Mouse (Mus musculus) G1E (cell line): Measurements from ENCODE around the gene Olfr1512. TPM values are rescaled to one million over a fixed set of nuclear protein-coding genes. Genes with fewer than 3 reads are reported as not detected.
"Not testable (repeated sequence)": the region's sequence is repeated elsewhere in the genome, so short reads cannot be mapped to it uniquely, and the experiment has no call there.

Experiments used
- ATAC-seq: 2 replicates; pipeline ENCODE4 v1.8.0; 2016; ENCODE audit warnings: mild to moderate bottlenecking; ENCODE audit not compliant: insufficient number of reproducible peaks, poor library complexity, low FRiP score, severe bottlenecking; ENCODE audit errors: extremely low read depth
- DNase-seq: peaks from one replicate; pipeline ENCODE4 v3.0.0; 2012; ENCODE audit warnings: low spot score
- H3K27me3 ChIP-seq: 2 replicates; pipeline ENCODE4 v1.6.1; 2012; ENCODE audit warnings: mild to moderate bottlenecking, low read length, inconsistent platforms; ENCODE audit not compliant: insufficient read depth
- H3K36me3 ChIP-seq: replicated peaks from 2 replicates; pipeline ENCODE3; 2012; ENCODE audit warnings: mild to moderate bottlenecking, inconsistent platforms
- H3K4me1 ChIP-seq: 2 replicates; pipeline ENCODE4 v1.6.1; 2012; ENCODE audit warnings: low read depth, low read length, inconsistent platforms, mixed read lengths; ENCODE audit not compliant: insufficient read depth
- H3K4me3 ChIP-seq: 2 replicates; pipeline ENCODE4 v1.5.1; 2012; ENCODE audit warnings: low read depth, mild to moderate bottlenecking, inconsistent platforms, low read length, moderate library complexity, mixed read lengths
- H3K9me3 ChIP-seq: replicated peaks from 2 replicates; pipeline ENCODE4 v1.6.1; 2012; ENCODE audit warnings: inconsistent platforms
- CTCF ChIP-seq: IDR thresholded peaks from 2 replicates; pipeline ENCODE4 v1.5.1; 2012; ENCODE audit warnings: low read depth, low read length, inconsistent platforms, mixed read lengths
- GATA1 ChIP-seq: IDR thresholded peaks from 2 replicates; pipeline ENCODE4 v1.6.1; 2012; ENCODE audit warnings: borderline replicate concordance, low read length, inconsistent platforms, mixed read lengths
- GATA2 ChIP-seq: IDR thresholded peaks from 2 replicates; pipeline ENCODE4 v1.6.1; 2012; ENCODE audit warnings: low read depth, low read length, inconsistent platforms, borderline replicate concordance
- POLR2AphosphoS5 ChIP-seq: IDR thresholded peaks from 2 replicates; pipeline ENCODE4 v1.6.1; 2012; ENCODE audit warnings: low read depth, low read length, inconsistent platforms; ENCODE audit not compliant: insufficient replicate concordance
- TAL1 ChIP-seq: conservative IDR thresholded peaks from 2 replicates; pipeline ENCODE4 v1.6.1; 2012; ENCODE audit warnings: low read depth, low read length, inconsistent platforms, mixed read lengths
- polyA plus RNA-seq: library from polyadenylated mRNA; stranded (reverse); fragments of >175 nt; gene quantifications from 2 replicates; pipeline ENCODE4 v1.2.3, GENCODE M21; 2012
- total RNA-seq, 2 experiments: library from RNA; stranded (forward) in 1 of 2; stranded (reverse) in 1 of 2; fragments of 200-1000 nt in 1 of 2; fragments of >200 nt in 1 of 2; fragmentation: Nextera tagmentation in 1 of 2; gene quantifications; 2 replicates each; pipeline ENCODE4 v1.2.3; 2014 to 2017

The Olfr1512 gene
- total RNA-seq (2014; fragmentation: Nextera tagmentation), result not detected in 2 replicates
- total RNA-seq (2017), result 0.22 TPM in 1 of 2 replicates, not detected in the other
- not detected in 2 replicates for polyA plus RNA-seq

GRCm38 (mm10) chr14:52379068-52379467 is at the start of gene Olfr1512:
Olfr1512 (minus strand) TSS chr14:52379168.
- no peaks in the 10 kb centered on the region for H3K27me3 ChIP-seq
- DNase-seq (no peak), ATAC-seq (no peak)
- no peaks in the 10 kb centered on the region for H3K9me3 ChIP-seq
- H3K36me3 ChIP-seq, result no peaks in the 10 kb centered on the region
- H3K4me3 ChIP-seq, result no peak within 1 kb of the TSS
- H3K4me1 ChIP-seq, result no peaks in the 10 kb centered on the region
- TF ChIP-seq GATA1, result no peak
- TF ChIP-seq CTCF, result no peak
- no peak for TF ChIP-seq TAL1
- TF ChIP-seq POLR2AphosphoS5, result no peak
- no peak for TF ChIP-seq GATA2

DNA sequence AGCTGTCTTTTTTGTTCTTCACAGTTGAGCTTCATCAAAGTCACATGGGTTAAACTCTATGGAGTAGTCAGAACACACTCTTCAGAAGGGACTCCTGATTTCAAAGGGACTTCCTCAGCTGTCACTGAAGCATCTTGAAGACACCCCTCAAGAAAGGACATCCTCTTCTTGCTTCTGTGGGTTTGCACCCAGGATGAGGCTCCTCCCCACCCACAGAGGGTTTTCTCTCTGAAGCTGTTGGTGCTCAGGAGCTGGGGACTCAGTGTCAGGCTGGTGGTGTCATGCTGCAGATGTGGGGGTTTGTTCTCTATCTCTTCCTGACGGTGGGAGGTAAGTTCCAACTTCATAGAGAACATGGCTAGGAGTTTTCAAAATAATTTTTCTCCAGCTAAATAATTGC is 48.7 kb upstream of the Olfr1512 start:
- DNase-seq (no peak), ATAC-seq (no peak)

GRCm38 (mm10) chr14:52414273-52414672 is 35.3 kb upstream of the Olfr1512 start, which contains the start of gene Olfr1510:
Olfr1510 (minus strand) TSS chr14:52414373.
- no peaks in the 10 kb centered on the region for H3K4me1 ChIP-seq
- H3K27me3 ChIP-seq, result no peaks in the 10 kb centered on the region
- TF ChIP-seq GATA1 (no peak), CTCF (no peak), GATA2 (no peak), POLR2AphosphoS5 (no peak), TAL1 (no peak)
- H3K4me3 ChIP-seq, result no peak within 1 kb of the TSS
- H3K9me3 ChIP-seq, result no peaks in the 10 kb centered on the region
- no peaks in the 10 kb centered on the region for H3K36me3 ChIP-seq
- DNase-seq (no peak), ATAC-seq (no peak)

More for the DNA sequence above, 48.7 kb upstream of the Olfr1512 start:
- Histone ChIP-seq H3K27me3 (peaks cover 2% of the 10 kb centered on the region; the same call in 1 of the 2 replicates), H3K9me3 (no peaks in the 10 kb centered on the region), H3K36me3 (no peaks in the 10 kb centered on the region), H3K4me3 (no peak overlapping the region), H3K4me1 (no peaks in the 10 kb centered on the region)
- TF ChIP-seq GATA1 (no peak), GATA2 (no peak), POLR2AphosphoS5 (no peak), CTCF (no peak), TAL1 (no peak)

DNA sequence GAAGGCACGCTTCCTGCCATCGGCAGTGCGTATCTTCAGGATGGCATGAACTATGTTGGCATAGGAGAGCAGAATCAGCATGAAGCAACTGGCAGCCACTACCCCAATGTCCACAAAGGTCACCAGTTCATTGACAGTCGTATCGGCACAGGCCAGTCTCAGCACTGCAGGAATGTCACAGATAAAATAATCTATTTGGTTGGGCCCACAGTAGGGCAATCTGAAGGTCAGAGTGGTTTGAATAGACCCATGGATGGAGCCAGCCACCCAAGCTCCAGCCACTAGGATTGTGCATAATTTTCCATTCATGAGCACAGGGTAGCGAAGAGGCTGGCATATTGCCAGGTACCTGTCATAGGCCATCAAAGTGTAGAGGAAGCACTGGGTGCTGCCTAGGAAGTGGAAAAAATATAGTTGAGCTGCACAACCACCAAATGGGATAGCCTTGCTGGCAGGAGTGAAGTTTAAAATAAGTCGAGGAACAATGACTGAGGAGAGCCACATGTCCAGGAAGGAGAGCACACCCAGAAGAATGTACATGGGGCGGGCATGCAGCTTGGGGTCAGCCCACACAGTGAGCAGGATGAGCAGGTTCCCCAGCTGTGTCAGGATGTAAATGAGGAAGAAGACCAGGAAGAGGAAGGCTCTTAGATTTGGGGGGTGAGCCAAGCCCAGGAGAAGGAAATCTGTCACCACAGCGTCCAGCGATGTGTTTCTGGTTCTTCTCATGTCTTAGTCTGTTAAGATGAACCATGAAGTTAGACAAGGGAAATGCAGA is 31.4 kb upstream of the Olfr1512 start:
- not testable (repeated sequence) for H3K4me3 ChIP-seq, ATAC-seq, H3K27me3 ChIP-seq, H3K9me3 ChIP-seq, H3K36me3 ChIP-seq, H3K4me1 ChIP-seq, DNase-seq

GRCm38 (mm10) chr14:52397279-52397678 is 18.3 kb upstream of the Olfr1512 start, which contains the start of gene Olfr1511:
Olfr1511 (minus strand) TSS chr14:52397379.
- Histone ChIP-seq H3K4me3 (no peak within 1 kb of the TSS), H3K36me3 (no peaks in the 10 kb centered on the region), H3K9me3 (no peaks in the 10 kb centered on the region), H3K4me1 (no peaks in the 10 kb centered on the region), H3K27me3 (peaks cover 3% of the 10 kb centered on the region; the same call in 1 of the 2 replicates)
- TF ChIP-seq GATA2 (no peak), GATA1 (no peak), CTCF (no peak), POLR2AphosphoS5 (no peak), TAL1 (no peak)
- no peak for DNase-seq
- ATAC-seq, result no peak

DNA sequence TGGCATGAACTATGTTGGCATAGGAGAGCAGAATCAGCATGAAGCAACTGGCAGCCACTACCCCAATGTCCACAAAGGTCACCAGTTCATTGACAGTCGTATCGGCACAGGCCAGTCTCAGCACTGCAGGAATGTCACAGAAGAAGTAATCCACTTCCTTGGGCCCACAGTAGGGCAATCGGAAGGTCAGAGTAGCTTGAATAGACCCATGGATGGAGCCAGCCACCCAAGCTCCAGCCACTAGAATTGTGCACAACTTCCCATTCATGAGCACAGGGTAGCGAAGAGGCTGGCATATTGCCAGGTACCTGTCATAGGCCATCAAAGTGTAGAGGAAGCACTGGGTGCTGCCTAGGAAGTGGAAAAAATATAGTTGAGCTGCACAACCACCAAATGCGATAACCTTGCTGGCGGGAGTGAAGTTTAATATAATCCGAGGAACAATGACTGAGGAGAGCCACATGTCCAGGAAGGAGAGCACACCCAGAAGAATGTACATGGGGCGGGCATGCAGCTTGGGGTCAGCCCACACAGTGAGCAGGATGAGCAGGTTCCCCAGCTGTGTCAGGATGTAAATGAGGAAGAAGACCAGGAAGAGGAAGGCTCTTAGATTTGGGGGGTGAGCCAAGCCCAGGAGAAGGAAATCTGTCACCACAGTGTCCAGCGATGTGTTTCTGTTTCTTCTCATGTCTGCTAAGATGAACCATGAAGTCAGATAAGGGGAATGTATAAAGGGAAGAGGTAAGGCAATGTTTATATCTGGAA is 11.3 kb upstream of the Olfr1512 start:
- not testable (repeated sequence) for H3K27me3 ChIP-seq, H3K36me3 ChIP-seq, H3K4me1 ChIP-seq, H3K9me3 ChIP-seq, H3K4me3 ChIP-seq, DNase-seq, ATAC-seq
